Mouse (Mus musculus) brain, adult 2 months (tissue): ENCODE measurements around the gene Zfp940.
A peak's percentile ranks its signal among the peaks of the same experiment; 100 is the strongest.
"Not testable (repeated sequence)": the region's sequence is repeated elsewhere in the genome, so short reads cannot be mapped to it uniquely, and the experiment has no call there.

Experiments
- DNase-seq: peaks from one replicate; pipeline ENCODE4 v3.0.0; 2011; ENCODE audit warnings: low read depth, low spot score

The Zfp940 gene

GRCm38 (mm10) chr7:29853219-29853842 is at the start of gene Zfp940:
TSS of gene Zfp940 (minus strand) at chr7:29853669.
- peak; percentile 97 for DNase-seq

GRCm38 (mm10) chr7:29898351-29898750 is 44.9 kb upstream of the Zfp940 start:
- DNase-seq: no peak

GRCm38 (mm10) chr7:29892756-29893155 is 39.3 kb upstream of the Zfp940 start:
- DNase-seq: no peak

GRCm38 (mm10) chr7:29890501-29890900 is 37.0 kb upstream of the Zfp940 start:
- DNase-seq: no peak

GRCm38 (mm10) chr7:29880916-29881315 is 27.4 kb upstream of the Zfp940 start:
- DNase-seq: no peak

GRCm38 (mm10) chr7:29880056-29880455 is 26.6 kb upstream of the Zfp940 start:
- no peak for DNase-seq

GRCm38 (mm10) chr7:29877561-29877960 is 24.1 kb upstream of the Zfp940 start:
- DNase-seq: not testable (repeated sequence)

GRCm38 (mm10) chr7:29874256-29874655 is 20.8 kb upstream of the Zfp940 start:
- no peak for DNase-seq

- no peak for DNase-seq
Measured at GRCm38 (mm10) chr7:29861660-29862059, 8.2 kb upstream of the Zfp940 start.

GRCm38 (mm10) chr7:29859532-29860517 is 6.4 kb upstream of the Zfp940 start, which contains the start of gene Zfp420:
TSS of gene Zfp420 (plus strand) at chr7:29859979.
- DNase-seq: peak; percentile 99

GRCm38 (mm10) chr7:29852831-29853218 is 644 bp downstream of the Zfp940 start:
- no peak for DNase-seq

- DNase-seq: no peak
Measured at GRCm38 (mm10) chr7:29844616-29845015, 8.9 kb downstream of the Zfp940 start.

GRCm38 (mm10) chr7:29842105-29842504 is 11.4 kb downstream of the Zfp940 start:
- no peak for DNase-seq

- no peak for DNase-seq
Measured at GRCm38 (mm10) chr7:29839256-29839655, 14.2 kb downstream of the Zfp940 start.

GRCm38 (mm10) chr7:29836816-29837215 is 16.7 kb downstream of the Zfp940 start:
- no peak for DNase-seq

- DNase-seq: no peak
Measured at GRCm38 (mm10) chr7:29829804-29830203, 23.7 kb downstream of the Zfp940 start.

- no peak for DNase-seq
Measured at GRCm38 (mm10) chr7:29828001-29828400, 25.5 kb downstream of the Zfp940 start.

GRCm38 (mm10) chr7:29818619-29819254 is 34.7 kb downstream of the Zfp940 start:
- peak; percentile 96 for DNase-seq

GRCm38 (mm10) chr7:29815910-29816429 is 37.5 kb downstream of the Zfp940 start, which contains the start of gene Zfp790:
TSS of gene Zfp790 (plus strand) at chr7:29816114.
- DNase-seq: peak; percentile 99

- no peak for DNase-seq
Measured at GRCm38 (mm10) chr7:29815061-29815784, 38.2 kb downstream of the Zfp940 start.

- DNase-seq: no peak
Measured at GRCm38 (mm10) chr7:29814381-29814780, 39.1 kb downstream of the Zfp940 start.
